Mouse (Mus musculus): ENCODE results near the gene Cops6. TPM values are rescaled to one million over a fixed set of nuclear protein-coding genes. Genes with fewer than 3 reads are reported as not detected.

Cops6 gene
- polyA plus RNA-seq (2012; rRNA removed) (57.7 and 62.4 TPM in 2 replicates), polyA plus RNA-seq (2014; fragmentation: Nextera tagmentation; extraction: Ambion mirVana) (123 and 128 TPM in 2 replicates)

- Histone ChIP-seq H3K4me2 (ENCODE audit: low read depth) (peak within 1 kb of the TSS; percentile 83), H3K4me3 (ENCODE audit: insufficient read depth in 1 of 2, low read depth in 2 of 2, low read length in 2 of 2) (peak within 1 kb of the TSS; percentile 77 to 98), H3K36me3 (replicated peaks; ENCODE audit: control insufficient read depth, insufficient read depth, low read depth) (peaks cover 36% of the 10 kb centered on the region), H3K4me1 (replicated peaks; ENCODE audit: control insufficient read depth in 2 of 2, insufficient read depth in 2 of 2, low read length in 1 of 2) (peaks cover 14 to 17% of the 10 kb centered on the region in 2 experiments), H3K9ac (replicated peaks) (peak within 1 kb of the TSS; percentile 72), H3K27ac (peak within 1 kb of the TSS; percentile 6), H3K27me3 (ENCODE audit: control insufficient read depth, insufficient read depth, low read length) (no peaks in the 10 kb centered on the region), H3K9me3 (ENCODE audit: control insufficient read depth, low read length) (no peaks in the 10 kb centered on the region)
- under 1% methylated on average over 42 of the region's 42 CpGs for WGBS (ENCODE audit: insufficient replicate concordance)
- peak; percentile 94 for ATAC-seq (ENCODE audit: insufficient read depth)
- peak; percentile 83 to 85 (median 85) for DNase-seq (ENCODE audit: low read depth in 3 of 3, low spot score in 3 of 3)
- TF ChIP-seq CTCF (IDR thresholded peaks at IDR 0.05; ENCODE audit: low read depth): no peak
Measured at GRCm38 (mm10) chr5:138160842-138161665, at the start of gene Cops6. Cops6 (plus strand) TSS chr5:138161071.

- no peak for TF ChIP-seq EP300 (IDR thresholded peaks at IDR 0.05; ENCODE audit: low read depth)
- peak; percentile 43; the same call in 1 of the 2 replicates for TF ChIP-seq CTCF (IDR thresholded peaks at IDR 0.05; ENCODE audit: low read depth)
- Histone ChIP-seq H3K4me3 (ENCODE audit: insufficient read depth in 1 of 2, low read depth in 2 of 2, low read length in 2 of 2) (peak within 1 kb of the TSS; percentile 85 to 98), H3K4me1 (replicated peaks; ENCODE audit: control insufficient read depth in 2 of 2, insufficient read depth in 2 of 2, low read length in 1 of 2) (peaks cover 14 to 21% of the 10 kb centered on the region in 2 experiments), H3K27me3 (ENCODE audit: control insufficient read depth, insufficient read depth, low read length) (no peaks in the 10 kb centered on the region), H3K9ac (replicated peaks) (peak within 1 kb of the TSS; percentile 85), H3K27ac (peak within 1 kb of the TSS; percentile 86), H3K36me3 (replicated peaks; ENCODE audit: control insufficient read depth, insufficient read depth, low read depth) (no peaks in the 10 kb centered on the region; the same call in 1 of the 2 replicates), H3K4me2 (ENCODE audit: low read depth) (peak within 1 kb of the TSS; percentile 88), H3K9me3 (ENCODE audit: control insufficient read depth, low read length) (no peaks in the 10 kb centered on the region)
- peak; percentile 80 to 83 (median 80) for DNase-seq (ENCODE audit: low read depth in 3 of 3, low spot score in 3 of 3)
- WGBS (ENCODE audit: insufficient replicate concordance): 7% methylated on average over 38 of the region's 38 CpGs
- peak; percentile 97 for ATAC-seq (ENCODE audit: insufficient read depth)
Measured at GRCm38 (mm10) chr5:138116255-138117198, 44.3 kb upstream of the Cops6 start, which contains the start of gene Zscan21. Zscan21 (plus strand) TSS chr5:138116903.

DNA sequence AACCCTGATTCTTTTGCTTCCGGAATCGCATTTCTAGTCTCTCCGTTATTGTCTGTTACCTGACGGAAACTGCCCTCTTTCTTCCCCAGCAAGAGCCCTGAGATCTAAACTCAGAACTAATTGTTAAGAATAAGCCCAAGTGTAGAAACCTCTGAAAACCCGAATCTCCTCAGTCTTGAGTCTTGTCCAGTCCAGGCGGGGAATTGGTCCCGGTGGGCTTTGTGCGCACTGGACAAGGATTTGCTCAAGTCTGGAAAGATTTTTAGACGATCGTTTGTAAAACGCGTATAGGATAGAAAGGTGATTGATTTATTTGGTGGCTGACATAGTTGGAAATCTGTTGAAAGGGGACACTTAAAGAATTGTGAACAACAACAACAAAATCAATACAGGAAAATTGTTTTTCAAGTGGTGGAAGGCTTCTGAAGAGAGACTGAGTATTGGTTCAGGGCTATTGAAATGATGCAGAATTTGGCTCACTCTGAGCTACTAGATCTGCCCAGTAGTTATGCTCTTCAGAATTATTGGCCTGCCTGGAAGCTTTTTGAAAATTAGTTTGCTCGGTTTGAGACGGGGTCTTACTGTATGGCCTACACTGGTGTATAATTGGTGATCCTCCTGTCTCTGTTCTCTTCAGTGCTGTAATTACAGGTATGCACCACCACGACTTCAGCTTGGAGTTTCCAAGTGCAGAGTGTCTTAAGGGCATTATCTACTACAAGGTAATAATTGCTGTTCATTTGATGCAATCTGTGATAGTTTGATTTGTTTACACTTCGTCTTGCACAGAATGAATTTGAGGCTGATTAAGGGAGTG, 43.5 kb upstream of the Cops6 start:
- H3K27ac ChIP-seq: peak overlapping the region; percentile 86
- DNase-seq (ENCODE audit: low read depth in 3 of 3, low spot score in 3 of 3) (no peak), ATAC-seq (ENCODE audit: insufficient read depth) (peak; percentile 27; the same call in 1 of the 2 replicates)
- no peaks in the 10 kb centered on the region for H3K27me3 ChIP-seq (ENCODE audit: control insufficient read depth, insufficient read depth, low read length)
- peak overlapping the region; percentile 85 for H3K9ac ChIP-seq (replicated peaks)
- H3K4me1 ChIP-seq (replicated peaks; ENCODE audit: control insufficient read depth in 2 of 2, insufficient read depth in 2 of 2, low read length in 1 of 2): peaks cover 14 to 21% of the 10 kb centered on the region in 2 experiments
- TF ChIP-seq EP300 (IDR thresholded peaks at IDR 0.05; ENCODE audit: low read depth) (no peak), CTCF (IDR thresholded peaks at IDR 0.05; ENCODE audit: low read depth) (no peak)
- peak overlapping the region; percentile 88 for H3K4me2 ChIP-seq (ENCODE audit: low read depth)
- no peaks in the 10 kb centered on the region; the same call in 1 of the 2 replicates for H3K36me3 ChIP-seq (replicated peaks; ENCODE audit: control insufficient read depth, insufficient read depth, low read depth)
- 8% methylated on average over 16 of the region's 16 CpGs for WGBS (ENCODE audit: insufficient replicate concordance)
- H3K4me3 ChIP-seq (ENCODE audit: insufficient read depth in 1 of 2, low read depth in 2 of 2, low read length in 2 of 2): peak overlapping the region; percentile 85 to 98
- no peaks in the 10 kb centered on the region for H3K9me3 ChIP-seq (ENCODE audit: control insufficient read depth, low read length)

- Histone ChIP-seq H3K4me2 (ENCODE audit: low read depth) (peak overlapping the region; percentile 88), H3K9me3 (ENCODE audit: control insufficient read depth, low read length) (no peaks in the 10 kb centered on the region), H3K9ac (replicated peaks) (peak overlapping the region; percentile 85; the same call in 1 of the 2 replicates), H3K27ac (no peak overlapping the region; the same call in 1 of the 2 replicates), H3K4me3 (ENCODE audit: insufficient read depth in 1 of 2, low read depth in 2 of 2, low read length in 2 of 2) (peak overlapping the region; percentile 85 to 98), H3K4me1 (replicated peaks; ENCODE audit: control insufficient read depth in 2 of 2, insufficient read depth in 2 of 2, low read length in 1 of 2) (peaks cover 14 to 23% of the 10 kb centered on the region in 2 experiments), H3K36me3 (replicated peaks; ENCODE audit: control insufficient read depth, insufficient read depth, low read depth) (no peaks in the 10 kb centered on the region; the same call in 1 of the 2 replicates), H3K27me3 (ENCODE audit: control insufficient read depth, insufficient read depth, low read length) (no peaks in the 10 kb centered on the region)
- DNase-seq (ENCODE audit: low read depth in 3 of 3, low spot score in 3 of 3): no peak
- no peak for TF ChIP-seq EP300 (IDR thresholded peaks at IDR 0.05; ENCODE audit: low read depth)
- peak; percentile 25 for TF ChIP-seq CTCF (IDR thresholded peaks at IDR 0.05; ENCODE audit: low read depth)
- ATAC-seq (ENCODE audit: insufficient read depth): no peak
- WGBS (ENCODE audit: insufficient replicate concordance): 52% methylated on average over 3 of the region's 3 CpGs
Measured at GRCm38 (mm10) chr5:138118041-138118440, 42.8 kb upstream of the Cops6 start.

Data from liver, embryonic 14.5 days (tissue).